Mouse (Mus musculus) layer of hippocampus, postnatal 14 days (tissue): ENCODE data around the gene Neurl4. TPM values are rescaled to one million over a fixed set of nuclear protein-coding genes. Genes with fewer than 3 reads are reported as not detected.
A peak's percentile ranks its signal among the peaks of the same experiment; 100 is the strongest.
"Not testable (repeated sequence)": the region's sequence is repeated elsewhere in the genome, so short reads cannot be mapped to it uniquely, and the experiment has no call there.

ENCODE experiments used
- DNase-seq, 2 experiments: peaks; one replicate each; pipeline ENCODE4 v3.0.0; 2021 to 2022; ENCODE audit warnings: low spot score in 2 of 2, mixed read lengths in 1 of 2
- microRNA-seq, 2 experiments: library from miRNA; unstranded; fragments of <30 nt; microRNA quantifications; one replicate each; pipeline ENCODE4 v1.2.0; 2021
- total RNA-seq, 2 experiments: library from RNA; stranded (reverse); gene quantifications; 2 replicates each; pipeline ENCODE4 v1.2.3; 2021

Gene Neurl4
- total RNA-seq, 2 experiments from 2014 or later: 108 to 124 TPM

- peak; percentile 77 to 78 for DNase-seq
Measured at GRCm38 (mm10) chr11:69948763-69949150, 47.9 kb downstream of the Neurl4 start.

- no peak for DNase-seq
Measured at GRCm38 (mm10) chr11:69950807-69951459, 50.1 kb downstream of the Neurl4 start.

- DNase-seq: no peak
Measured at GRCm38 (mm10) chr11:69952274-69952673, 51.4 kb downstream of the Neurl4 start.

- DNase-seq: no peak
Measured at GRCm38 (mm10) chr11:69953267-69953915, 52.5 kb downstream of the Neurl4 start.

GRCm38 (mm10) chr11:69955618-69956017 is 54.7 kb downstream of the Neurl4 start:
- DNase-seq: not testable (repeated sequence)

- DNase-seq: no peak
Measured at GRCm38 (mm10) chr11:69956218-69956617, 55.3 kb downstream of the Neurl4 start.

- DNase-seq: no peak
Measured at GRCm38 (mm10) chr11:69960616-69961015, 59.7 kb downstream of the Neurl4 start.

GRCm38 (mm10) chr11:69961841-69962240 is 61.0 kb downstream of the Neurl4 start:
- no peak for DNase-seq

Small RNAs within 50 kb of the gene (microRNA-seq; reads per million reads assigned to microRNA genes)
- gene Mir6924: 0 reads per million in 2 experiments

Other genes with a start within 250 kb of the Neurl4 start
- gene Sox15, start 245.8 kb upstream of the Neurl4 start, total RNA-seq: under 1 TPM in 1 of 2 experiments, not detected in 1; 0.48 TPM
- gene Mpdu1, start 238.4 kb upstream of the Neurl4 start, total RNA-seq: 10 to 100 TPM; 73.3 to 82.4 TPM
- 10 to 100 TPM; 13.1 to 18.5 TPM for gene Cd68, start 234.9 kb upstream of the Neurl4 start, total RNA-seq
- 100 to 1,000 TPM; 409 to 418 TPM for gene Eif4a1, start 228.6 kb upstream of the Neurl4 start, total RNA-seq
- 10 to 100 TPM; 84.3 to 88.5 TPM for gene Senp3, start 219.0 kb upstream of the Neurl4 start, total RNA-seq
- gene Tnfsf13, start 215.3 kb upstream of the Neurl4 start, total RNA-seq: 1 to 10 TPM in 1 of 2 experiments, under 1 TPM in 1; 0.88 to 1.1 TPM
- 1 to 10 TPM; 5.8 to 6.5 TPM for gene Tnfsf12, start 205.2 kb upstream of the Neurl4 start, total RNA-seq
- 1 to 10 TPM in 1 of 2 experiments, under 1 TPM in 1; 0.45 to 1.0 TPM for gene Tnfsfm13, start 205.0 kb upstream of the Neurl4 start, total RNA-seq
- gene Polr2a, start 142.4 kb upstream of the Neurl4 start, total RNA-seq: 10 to 100 TPM; 62.8 to 68.5 TPM
- gene Slc35g3, start 139.1 kb upstream of the Neurl4 start, total RNA-seq: under 1 TPM in 1 of 2 experiments, not detected in 1; 0.21 TPM
- gene Zbtb4, start 135.2 kb upstream of the Neurl4 start, total RNA-seq: 10 to 100 TPM; 82.0 to 83.5 TPM
- 1 to 10 TPM; 1.0 to 1.1 TPM for gene Chrnb1, start 105.1 kb upstream of the Neurl4 start, total RNA-seq
- 10 to 100 TPM; 22.8 to 23.7 TPM for gene Fgf11, start 99.2 kb upstream of the Neurl4 start, total RNA-seq
- gene Tmem102, start 95.4 kb upstream of the Neurl4 start, total RNA-seq: not detected
- not detected for gene Gm39566, start 85.8 kb upstream of the Neurl4 start, total RNA-seq
- not detected for gene Spem2, start 82.6 kb upstream of the Neurl4 start, total RNA-seq
- gene Spem1, start 78.9 kb upstream of the Neurl4 start, total RNA-seq: under 1 TPM; 0.50 to 0.74 TPM
- gene Nlgn2, start 63.3 kb upstream of the Neurl4 start, total RNA-seq: 100 to 1,000 TPM; 220 to 226 TPM
- 100 to 1,000 TPM; 150 to 162 TPM for gene Tmem256, start 62.6 kb upstream of the Neurl4 start, total RNA-seq
- gene Plscr3, start 54.7 kb upstream of the Neurl4 start, total RNA-seq: 10 to 100 TPM; 22.0 to 23.3 TPM
- not detected for gene Tnk1, start 42.3 kb upstream of the Neurl4 start, total RNA-seq
- gene Tmem95, start 23.1 kb upstream of the Neurl4 start, total RNA-seq: not detected
- gene Kctd11, start 19.7 kb upstream of the Neurl4 start, total RNA-seq: 1 to 10 TPM; 1.1 to 1.2 TPM
- gene Acap1, start 5.5 kb upstream of the Neurl4 start, total RNA-seq: under 1 TPM in 1 of 2 experiments, not detected in 1; 0.30 TPM
- 1 to 10 TPM; 1.5 to 2.1 TPM for gene 2810408A11Rik, start 85 bp upstream of the Neurl4 start, total RNA-seq
- 10 to 100 TPM; 28.5 to 29.3 TPM for gene Gps2, start 12.8 kb downstream of the Neurl4 start, total RNA-seq
- gene Eif5a, start 20.9 kb downstream of the Neurl4 start, total RNA-seq: 100 to 1,000 TPM; 446 to 451 TPM
- 1 to 10 TPM; 8.3 to 9.7 TPM for gene Ybx2, start 34.7 kb downstream of the Neurl4 start, total RNA-seq
- 1 to 10 TPM; 1.8 to 3.6 TPM for gene Slc2a4, start 47.1 kb downstream of the Neurl4 start, total RNA-seq
- gene Cldn7, start 63.7 kb downstream of the Neurl4 start, total RNA-seq: not detected
- 100 to 1,000 TPM; 108 to 115 TPM for gene Ctdnep1, start 80.1 kb downstream of the Neurl4 start, total RNA-seq
- gene Elp5, start 81.4 kb downstream of the Neurl4 start, total RNA-seq: 10 to 100 TPM; 88.5 to 93.9 TPM
- 100 to 1,000 TPM; 221 to 251 TPM for gene Gabarap, start 90.1 kb downstream of the Neurl4 start, total RNA-seq
- gene Phf23, start 94.7 kb downstream of the Neurl4 start, total RNA-seq: 10 to 100 TPM; 38.0 to 40.0 TPM
- 10 to 100 TPM; 29.3 to 29.7 TPM for gene Dvl2, start 99.5 kb downstream of the Neurl4 start, total RNA-seq
- gene Acadvl, start 114.3 kb downstream of the Neurl4 start, total RNA-seq: 10 to 100 TPM; 62.3 to 69.2 TPM
- gene Dlg4, start 115.9 kb downstream of the Neurl4 start, total RNA-seq: 100 to 1,000 TPM; 845 to 900 TPM
- gene Asgr1, start 153.0 kb downstream of the Neurl4 start, total RNA-seq: 1 to 10 TPM in 1 of 2 experiments, under 1 TPM in 1; 0.88 to 1.0 TPM
- gene Asgr2, start 191.6 kb downstream of the Neurl4 start, total RNA-seq: not detected
- 1 to 10 TPM in 1 of 2 experiments, under 1 TPM in 1; 0.55 to 1.2 TPM for gene Mgl2, start 229.3 kb downstream of the Neurl4 start, total RNA-seq